Mouse (Mus musculus) liver, embryonic 12.5 days (tissue): ENCODE measurements around the gene Phactr3. TPM values are rescaled to one million over a fixed set of nuclear protein-coding genes. Genes with fewer than 3 reads are reported as not detected.
A peak's percentile ranks its signal among the peaks of the same experiment; 100 is the strongest.

ENCODE experiments used
- ATAC-seq: fragments of 200-750 bp; cut with Nextera tagmentation; 2 replicates; pipeline ENCODE4 v1.8.0; 2017; ENCODE audit warnings: moderate number of reproducible peaks, mild to moderate bottlenecking, moderate library complexity
- H3K27ac ChIP-seq: fragments of 300-500 bp; sonication (generic); 2 replicates; pipeline ENCODE4 v1.5.1; 2016; ENCODE audit warnings: mild to moderate bottlenecking
- H3K27me3 ChIP-seq: fragments of 300-500 bp; sonication (generic); replicated peaks from 2 replicates; pipeline ENCODE4 v1.6.1; 2016; ENCODE audit warnings: mild to moderate bottlenecking, moderate library complexity
- H3K36me3 ChIP-seq: fragments of 300-500 bp; sonication (generic); 2 replicates; pipeline ENCODE4 v1.6.1; 2016; ENCODE audit warnings: mild to moderate bottlenecking, moderate library complexity
- H3K4me1 ChIP-seq: fragments of 300-500 bp; sonication (generic); 2 replicates; pipeline ENCODE4 v1.6.1; 2016
- H3K4me2 ChIP-seq: fragments of 300-500 bp; sonication (generic); 2 replicates; pipeline ENCODE4 v1.6.1; 2016; ENCODE audit warnings: mild to moderate bottlenecking, moderate library complexity
- H3K4me3 ChIP-seq: fragments of 300-500 bp; sonication (generic); 2 replicates; pipeline ENCODE4 v1.5.1; 2016; ENCODE audit warnings: mild to moderate bottlenecking, moderate library complexity
- H3K9ac ChIP-seq: fragments of 300-500 bp; sonication (generic); 2 replicates; pipeline ENCODE4 v1.6.1; 2016; ENCODE audit warnings: mild to moderate bottlenecking, moderate library complexity
- H3K9me3 ChIP-seq: fragments of 300-500 bp; sonication (generic); replicated peaks from 2 replicates; pipeline ENCODE4 v1.6.1; 2016; ENCODE audit warnings: mild to moderate bottlenecking, moderate library complexity
- WGBS: fragments of 180-500 bp; shearing (Covaris S2); methylation state at CpG from one replicate; pipeline ENCODE4 v1.1.7; 2016; ENCODE audit not compliant: insufficient replicate concordance; 5-methylcytosine and 5-hydroxymethylcytosine counted together
- polyA plus RNA-seq: library from polyadenylated mRNA; unstranded; fragments of >200 nt; fragmentation: Nextera tagmentation; extraction: Ambion mirVana; gene quantifications from 2 replicates; pipeline ENCODE4 v1.2.1, GENCODE M21; 2016

Gene Phactr3
- polyA plus RNA-seq, 1 experiment from 2014 or later: 0.18 TPM

- WGBS: 51% methylated on average over 10 of the region's 10 CpGs
- Histone ChIP-seq H3K4me2 (no peak overlapping the region), H3K36me3 (no peaks in the 10 kb centered on the region), H3K4me1 (no peaks in the 10 kb centered on the region), H3K27ac (no peak overlapping the region), H3K27me3 (no peaks in the 10 kb centered on the region), H3K4me3 (no peak overlapping the region), H3K9ac (no peak overlapping the region), H3K9me3 (no peaks in the 10 kb centered on the region)
- no peak for ATAC-seq
Observed at GRCm38 (mm10) chr2:178165943-178166342, 47.2 kb downstream of the Phactr3 start.

DNA sequence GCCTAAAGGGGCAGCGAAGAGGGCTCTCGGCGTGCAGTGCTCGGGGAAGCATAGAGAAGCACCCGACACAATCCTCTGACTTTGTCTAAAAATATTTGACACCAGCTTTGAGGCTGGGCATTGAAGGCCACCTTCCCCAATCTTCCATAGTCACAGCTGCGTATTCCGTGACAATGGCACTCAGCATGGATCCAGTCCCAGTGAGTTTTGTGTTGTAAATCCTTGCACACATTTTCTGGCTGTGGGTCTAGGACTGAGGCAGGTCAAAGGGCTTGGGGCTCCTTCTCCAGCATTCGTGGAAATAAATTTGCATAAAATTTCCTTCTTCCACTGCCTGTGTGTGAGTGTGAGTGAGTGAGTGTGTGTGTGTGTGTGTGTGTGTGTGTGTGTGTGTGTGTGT, 51.2 kb downstream of the Phactr3 start:
- Histone ChIP-seq H3K27ac (no peak overlapping the region), H3K9me3 (no peaks in the 10 kb centered on the region), H3K36me3 (no peaks in the 10 kb centered on the region), H3K4me1 (no peaks in the 10 kb centered on the region), H3K4me3 (no peak overlapping the region), H3K9ac (no peak overlapping the region), H3K4me2 (no peak overlapping the region), H3K27me3 (no peaks in the 10 kb centered on the region)
- 68% methylated on average over 8 of the region's 8 CpGs for WGBS
- ATAC-seq: no peak

GRCm38 (mm10) chr2:178173951-178174350, 55.2 kb downstream of the Phactr3 start:
- Histone ChIP-seq H3K4me3 (no peak overlapping the region), H3K4me2 (no peak overlapping the region), H3K9me3 (no peaks in the 10 kb centered on the region), H3K36me3 (no peaks in the 10 kb centered on the region), H3K4me1 (no peaks in the 10 kb centered on the region), H3K27ac (no peak overlapping the region), H3K9ac (no peak overlapping the region), H3K27me3 (no peaks in the 10 kb centered on the region)
- 49% methylated on average over 2 of the region's 2 CpGs for WGBS
- no peak for ATAC-seq

DNA sequence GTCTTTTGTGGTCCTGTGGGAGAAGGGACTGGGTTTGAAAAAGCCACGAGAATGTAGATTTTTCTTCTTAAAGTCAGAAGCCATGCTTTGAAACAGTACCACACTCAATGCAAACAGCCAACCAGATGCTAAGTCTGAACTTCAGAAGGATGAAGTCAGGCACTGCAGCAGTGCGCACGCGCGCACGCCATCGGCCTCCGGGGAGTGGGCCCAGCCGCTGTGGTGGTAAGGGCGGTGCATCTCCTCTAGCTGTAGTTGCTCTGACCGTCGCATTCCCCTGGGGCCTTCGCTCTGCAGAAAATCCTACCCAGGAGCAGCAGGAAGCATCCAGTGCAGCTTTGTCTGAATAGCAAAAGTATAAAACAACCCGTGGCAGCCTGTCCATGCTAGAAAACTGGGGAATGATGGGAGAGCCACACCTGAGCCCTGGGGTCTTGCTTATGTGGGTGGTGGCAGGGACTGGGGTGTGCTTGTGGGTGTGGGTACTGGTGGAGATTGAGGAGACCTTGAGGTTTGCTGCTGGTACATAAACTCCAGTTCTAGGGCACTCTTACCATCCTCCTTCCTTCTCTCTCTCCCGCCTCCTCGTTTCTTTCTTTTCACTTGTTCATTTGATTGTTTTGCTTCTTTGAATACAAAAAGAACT, 56.6 kb downstream of the Phactr3 start:
- WGBS: 43% methylated on average over 16 of the region's 16 CpGs
- Histone ChIP-seq H3K4me1 (no peaks in the 10 kb centered on the region), H3K9me3 (no peaks in the 10 kb centered on the region), H3K4me3 (no peak overlapping the region), H3K36me3 (no peaks in the 10 kb centered on the region), H3K4me2 (no peak overlapping the region), H3K27me3 (no peaks in the 10 kb centered on the region), H3K27ac (no peak overlapping the region), H3K9ac (no peak overlapping the region)
- no peak for ATAC-seq

- 59% methylated on average over 5 of the region's 5 CpGs for WGBS
- H3K27me3 ChIP-seq: no peaks in the 10 kb centered on the region
- H3K9me3 ChIP-seq: peaks cover 7% of the 10 kb centered on the region; the same call in 1 of the 2 replicates
- H3K4me2 ChIP-seq: no peak overlapping the region
- H3K36me3 ChIP-seq: no peaks in the 10 kb centered on the region
- no peaks in the 10 kb centered on the region for H3K4me1 ChIP-seq
- H3K4me3 ChIP-seq: no peak overlapping the region
- ATAC-seq: no peak
- H3K9ac ChIP-seq: no peak overlapping the region
- no peak overlapping the region for H3K27ac ChIP-seq
Observed at GRCm38 (mm10) chr2:178184251-178184650, 65.5 kb downstream of the Phactr3 start.

DNA sequence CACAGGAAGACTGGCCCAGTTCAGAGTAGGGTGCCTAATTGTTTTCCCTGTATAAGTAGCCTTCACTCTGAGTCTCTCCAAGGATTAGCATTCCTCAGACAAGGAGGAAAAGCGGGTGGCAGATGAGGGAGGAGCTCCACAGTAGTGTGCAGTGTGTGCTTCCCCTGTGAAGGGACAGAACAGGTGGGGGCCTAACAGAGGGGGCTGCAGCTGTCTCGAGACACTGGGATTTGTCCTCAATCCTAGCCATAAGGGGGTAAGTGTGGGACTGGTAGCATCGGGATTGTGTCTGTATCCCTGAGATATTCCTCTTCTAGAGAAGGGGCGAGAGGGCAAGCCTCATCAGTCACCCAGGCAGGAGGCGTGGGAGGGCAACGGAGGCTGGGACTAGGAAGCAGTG, 66.1 kb downstream of the Phactr3 start:
- Histone ChIP-seq H3K27me3 (no peaks in the 10 kb centered on the region), H3K27ac (no peak overlapping the region), H3K9me3 (peaks cover 7% of the 10 kb centered on the region; the same call in 1 of the 2 replicates), H3K9ac (no peak overlapping the region), H3K4me2 (no peak overlapping the region), H3K4me3 (no peak overlapping the region), H3K36me3 (no peaks in the 10 kb centered on the region), H3K4me1 (no peaks in the 10 kb centered on the region)
- ATAC-seq: peak; percentile 35; the same call in 1 of the 2 replicates
- WGBS: 52% methylated on average over 6 of the region's 6 CpGs

- WGBS: 66% methylated on average over 2 of the region's 2 CpGs
- no peak overlapping the region for H3K9ac ChIP-seq
- no peak overlapping the region for H3K4me3 ChIP-seq
- no peak overlapping the region for H3K27ac ChIP-seq
- H3K9me3 ChIP-seq: peaks cover 7% of the 10 kb centered on the region; the same call in 1 of the 2 replicates
- no peaks in the 10 kb centered on the region for H3K27me3 ChIP-seq
- no peak for ATAC-seq
- no peaks in the 10 kb centered on the region for H3K4me1 ChIP-seq
- H3K36me3 ChIP-seq: no peaks in the 10 kb centered on the region
- H3K4me2 ChIP-seq: no peak overlapping the region
Observed at GRCm38 (mm10) chr2:178188988-178189387, 70.2 kb downstream of the Phactr3 start.

GRCm38 (mm10) chr2:178192881-178193280, 74.1 kb downstream of the Phactr3 start:
- H3K27ac ChIP-seq: no peak overlapping the region
- no peaks in the 10 kb centered on the region; the same call in 1 of the 2 replicates for H3K9me3 ChIP-seq
- no peaks in the 10 kb centered on the region for H3K27me3 ChIP-seq
- no peak for ATAC-seq
- WGBS: 60% methylated on average over 9 of the region's 9 CpGs
- H3K4me3 ChIP-seq: no peak overlapping the region
- no peak overlapping the region for H3K4me2 ChIP-seq
- H3K9ac ChIP-seq: no peak overlapping the region
- no peaks in the 10 kb centered on the region for H3K36me3 ChIP-seq
- peaks cover 4% of the 10 kb centered on the region; the same call in 1 of the 2 replicates for H3K4me1 ChIP-seq

- Histone ChIP-seq H3K36me3 (no peaks in the 10 kb centered on the region), H3K4me3 (no peak overlapping the region), H3K4me2 (no peak overlapping the region), H3K4me1 (peaks cover 9% of the 10 kb centered on the region; the same call in 1 of the 2 replicates), H3K9ac (no peak overlapping the region), H3K27me3 (no peaks in the 10 kb centered on the region), H3K9me3 (no peaks in the 10 kb centered on the region), H3K27ac (no peak overlapping the region)
- 58% methylated on average over 2 of the region's 2 CpGs for WGBS
- no peak for ATAC-seq
Observed at GRCm38 (mm10) chr2:178193445-178193844, 74.7 kb downstream of the Phactr3 start.

DNA sequence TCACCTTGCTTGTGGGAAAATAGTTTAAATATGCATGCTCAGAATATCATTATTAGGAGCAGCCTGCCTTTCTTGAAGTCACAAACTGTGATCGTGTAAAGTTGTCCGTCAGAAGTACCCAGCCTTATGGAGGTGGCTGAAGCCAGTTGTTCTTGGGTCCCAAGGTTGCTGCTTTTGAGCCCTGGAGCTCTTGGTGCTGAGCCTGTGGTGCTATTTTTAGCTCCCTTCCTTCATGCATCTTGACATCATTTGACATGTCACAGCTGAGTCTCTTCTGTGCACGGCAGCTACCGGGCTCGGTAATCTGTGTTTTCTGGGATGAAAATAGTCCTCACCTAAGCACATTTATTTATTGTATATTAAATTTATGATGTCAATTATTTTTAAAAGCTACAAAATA, 76.1 kb downstream of the Phactr3 start:
- Histone ChIP-seq H3K9me3 (no peaks in the 10 kb centered on the region), H3K27me3 (no peaks in the 10 kb centered on the region), H3K4me1 (peaks cover 9% of the 10 kb centered on the region; the same call in 1 of the 2 replicates), H3K36me3 (no peaks in the 10 kb centered on the region), H3K27ac (no peak overlapping the region), H3K4me3 (no peak overlapping the region), H3K9ac (no peak overlapping the region), H3K4me2 (no peak overlapping the region)
- ATAC-seq: no peak
- WGBS: 78% methylated on average over 5 of the region's 5 CpGs

DNA sequence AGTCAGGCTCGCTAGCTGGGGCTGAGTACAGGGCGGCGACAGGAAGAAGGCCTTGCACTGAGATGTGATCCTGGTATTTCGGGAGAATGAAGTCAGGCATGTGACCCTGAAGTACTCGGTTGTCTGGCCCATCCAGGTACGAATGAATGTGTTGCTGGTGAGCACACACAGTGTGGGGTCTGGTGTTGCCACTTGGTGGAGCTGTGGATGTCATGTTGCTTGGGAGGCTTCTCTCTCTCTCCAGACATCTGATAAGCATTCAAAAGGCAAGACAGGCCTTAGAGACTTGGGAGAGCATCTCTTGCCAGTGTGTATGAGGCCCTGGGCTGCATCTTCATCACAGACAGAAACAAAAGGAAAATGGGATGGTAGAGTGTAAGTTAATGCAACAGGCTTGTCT, 77.3 kb downstream of the Phactr3 start:
- no peak overlapping the region for H3K4me2 ChIP-seq
- H3K9ac ChIP-seq: no peak overlapping the region
- peaks cover 9% of the 10 kb centered on the region; the same call in 1 of the 2 replicates for H3K4me1 ChIP-seq
- no peak for ATAC-seq
- no peaks in the 10 kb centered on the region for H3K36me3 ChIP-seq
- H3K27me3 ChIP-seq: no peaks in the 10 kb centered on the region
- no peaks in the 10 kb centered on the region for H3K9me3 ChIP-seq
- H3K4me3 ChIP-seq: no peak overlapping the region
- H3K27ac ChIP-seq: no peak overlapping the region
- 68% methylated on average over 6 of the region's 6 CpGs for WGBS

- H3K27ac ChIP-seq: no peak overlapping the region
Observed at GRCm38 (mm10) chr2:178197542-178197941, 78.8 kb downstream of the Phactr3 start.

GRCm38 (mm10) chr2:178204455-178204854, 85.7 kb downstream of the Phactr3 start:
- Histone ChIP-seq H3K4me1 (no peaks in the 10 kb centered on the region), H3K4me3 (no peak overlapping the region), H3K4me2 (no peak overlapping the region), H3K9ac (no peak overlapping the region), H3K9me3 (no peaks in the 10 kb centered on the region), H3K27ac (no peak overlapping the region), H3K36me3 (no peaks in the 10 kb centered on the region), H3K27me3 (no peaks in the 10 kb centered on the region)
- no peak for ATAC-seq
- 73% methylated on average over 10 of the region's 10 CpGs for WGBS

More at GRCm38 (mm10) chr2:178197542-178197941, 78.8 kb downstream of the Phactr3 start:
- peak; percentile 94 for ATAC-seq
- no peak overlapping the region for H3K9ac ChIP-seq
- peaks cover 9% of the 10 kb centered on the region; the same call in 1 of the 2 replicates for H3K4me1 ChIP-seq
- H3K4me2 ChIP-seq: no peak overlapping the region
- H3K4me3 ChIP-seq: no peak overlapping the region
- no peaks in the 10 kb centered on the region for H3K27me3 ChIP-seq
- H3K36me3 ChIP-seq: no peaks in the 10 kb centered on the region
- H3K9me3 ChIP-seq: no peaks in the 10 kb centered on the region
- 25% methylated on average over 1 of the region's 1 CpGs for WGBS
